Mouse (Mus musculus) embryonic fibroblast, embryonic 13.5 days (primary cell): ENCODE data around the gene Immp2l. TPM values are rescaled to one million over a fixed set of nuclear protein-coding genes. Genes with fewer than 3 reads are reported as not detected.

Source experiments
- H3K27ac ChIP-seq: 2 replicates; pipeline ENCODE4 v1.5.1; 2012; ENCODE audit warnings: low read length, control low read depth, inconsistent platforms; ENCODE audit not compliant: insufficient read depth
- H3K4me1 ChIP-seq: 2 replicates; pipeline ENCODE4 v1.6.1; 2011; ENCODE audit warnings: low read length; ENCODE audit not compliant: control insufficient read depth, insufficient read depth
- H3K4me3 ChIP-seq: 2 replicates; pipeline ENCODE4 v1.5.1; 2011; ENCODE audit warnings: mild to moderate bottlenecking, control low read depth, low read length; ENCODE audit not compliant: insufficient read depth
- CTCF ChIP-seq: IDR thresholded peaks from 2 replicates; pipeline ENCODE4 v1.5.1; 2011; ENCODE audit warnings: mild to moderate bottlenecking, control low read depth, low read length, moderate library complexity, borderline replicate concordance; ENCODE audit not compliant: insufficient read depth
- POLR2A ChIP-seq: IDR thresholded peaks from 2 replicates; pipeline ENCODE4 v1.6.1; 2011; ENCODE audit warnings: low read depth, mild to moderate bottlenecking, control low read depth, low read length, moderate library complexity
- polyA plus RNA-seq: library from polyadenylated mRNA; stranded (reverse); fragments of >200 nt; gene quantifications from 2 replicates; pipeline ENCODE4 v1.2.4, GENCODE M21; 2011; ENCODE audit warnings: low read depth; ENCODE audit not compliant: missing spikeins, insufficient read length

Immp2l gene
- polyA plus RNA-seq, 1 experiment = 2.9 TPM

DNA sequence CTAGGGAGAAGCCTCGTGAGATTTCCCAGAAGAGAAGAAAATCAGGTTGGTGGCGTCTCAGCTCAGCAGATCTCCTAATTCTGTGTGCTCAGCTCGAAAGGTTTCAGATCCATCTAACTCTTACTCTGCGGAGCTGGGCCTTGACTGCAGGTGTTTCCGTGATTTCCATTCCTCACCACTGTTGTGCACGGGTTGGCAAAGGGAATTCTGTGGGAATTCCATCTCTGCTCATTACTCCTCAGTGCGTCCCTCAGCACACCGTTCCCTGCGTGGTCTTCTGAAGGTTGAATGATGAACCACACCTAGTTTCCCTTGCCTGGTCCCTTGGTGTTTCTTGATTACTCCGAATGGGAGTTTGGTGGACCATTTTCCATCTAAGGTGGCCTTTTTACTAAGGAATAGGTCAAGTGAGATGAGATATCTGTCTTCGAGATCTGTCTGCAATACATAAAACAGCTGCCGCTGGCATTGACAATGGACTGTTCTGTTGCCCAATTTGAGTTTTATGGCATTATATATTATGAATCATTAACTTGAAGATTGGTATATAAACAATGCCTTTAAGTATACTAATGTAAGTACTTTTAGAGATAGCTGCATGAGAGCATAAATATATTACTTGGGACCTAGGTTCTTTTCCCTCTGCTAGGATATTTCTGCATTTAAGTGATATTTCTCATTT lies 23.3 kb downstream of the Immp2l start:
- H3K4me1 ChIP-seq = no peaks in the 10 kb centered on the region
- no peak overlapping the region for H3K27ac ChIP-seq
- H3K4me3 ChIP-seq = no peak overlapping the region
- TF ChIP-seq POLR2A = no peak
- TF ChIP-seq CTCF = no peak

DNA sequence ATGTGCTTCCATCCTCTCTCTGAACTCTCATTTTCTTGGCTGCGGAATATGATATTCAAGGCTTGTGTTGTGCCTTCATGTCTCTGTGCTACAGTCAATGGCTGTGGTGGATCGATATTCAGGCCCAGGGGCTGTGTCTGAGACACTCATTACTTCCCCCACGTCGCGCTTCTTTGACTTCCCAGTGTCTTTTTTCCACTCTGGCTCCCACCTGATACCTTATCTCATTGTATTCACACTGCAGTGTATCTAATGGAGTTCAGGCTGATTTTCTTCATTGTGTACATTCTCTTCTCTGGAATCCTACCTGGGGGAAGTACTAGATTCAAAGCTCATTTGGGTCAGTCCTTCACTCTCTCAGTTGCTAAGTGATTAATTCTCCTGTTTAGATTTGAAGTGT lies 27.1 kb downstream of the Immp2l start:
- TF ChIP-seq CTCF (no peak), POLR2A (no peak)
- Histone ChIP-seq H3K27ac (no peak overlapping the region), H3K4me3 (no peak overlapping the region), H3K4me1 (no peaks in the 10 kb centered on the region)

- TF ChIP-seq CTCF = no peak
- no peak for TF ChIP-seq POLR2A
- Histone ChIP-seq H3K27ac (no peak overlapping the region), H3K4me3 (no peak overlapping the region), H3K4me1 (no peaks in the 10 kb centered on the region)
Measured at GRCm38 (mm10) chr12:41052897-41053296, 29.0 kb downstream of the Immp2l start.

DNA sequence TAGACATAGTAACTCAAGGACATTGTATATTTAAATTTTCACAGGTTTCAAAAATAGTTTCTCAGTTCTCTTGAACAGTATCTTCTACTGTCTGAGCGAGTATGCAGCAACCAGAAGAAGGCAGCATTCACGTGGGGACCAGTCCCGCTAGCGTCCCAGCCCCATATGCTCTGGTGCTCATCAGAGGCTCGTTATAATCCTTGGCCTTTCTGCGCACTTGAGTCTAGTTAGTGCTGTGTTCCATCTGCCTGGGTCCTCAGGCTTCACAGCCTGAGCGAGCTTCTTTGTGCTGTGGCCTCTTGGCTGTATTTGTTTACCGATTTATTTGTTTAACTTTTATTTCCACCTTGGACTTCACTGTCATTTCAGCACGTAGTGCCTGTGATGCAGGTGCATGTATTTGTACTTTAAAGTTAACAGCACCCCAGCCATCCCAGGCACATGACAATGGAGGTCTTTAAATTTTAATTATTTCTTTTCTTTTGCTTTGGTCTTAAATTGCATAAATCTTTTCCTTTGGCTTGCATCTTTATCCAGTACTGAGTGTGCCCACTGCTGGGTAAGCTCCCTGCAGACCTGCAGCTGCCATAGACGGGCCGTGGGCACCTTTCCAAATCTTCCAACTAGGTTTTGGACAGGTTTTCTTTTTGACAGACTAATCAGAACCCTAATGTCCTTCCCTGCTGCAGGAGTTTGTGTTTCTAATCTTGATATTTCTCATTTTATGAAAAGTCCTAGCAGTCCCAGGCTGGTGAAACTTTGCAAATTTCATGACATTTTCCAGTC lies 30.3 kb downstream of the Immp2l start:
- TF ChIP-seq CTCF (no peak), POLR2A (no peak)
- H3K4me3 ChIP-seq = no peak overlapping the region

DNA sequence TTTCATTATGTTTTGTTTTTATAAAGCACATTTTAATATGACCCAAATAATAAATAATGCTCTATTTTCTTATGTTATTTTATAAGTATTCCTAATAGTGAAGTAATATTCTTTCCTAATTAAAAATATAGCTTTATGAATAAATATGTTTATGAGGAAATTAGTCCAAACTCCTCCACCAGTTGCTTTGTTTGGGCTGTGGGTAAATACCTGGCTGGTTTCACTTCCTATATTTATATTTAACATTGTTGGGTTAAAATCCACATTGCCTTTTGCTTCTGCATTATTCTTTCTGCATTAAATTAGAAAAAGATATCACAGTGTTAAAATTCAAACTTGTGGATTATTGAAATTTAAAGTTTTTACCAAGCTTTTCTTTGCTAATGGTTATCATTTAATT lies 32.1 kb downstream of the Immp2l start:
- Histone ChIP-seq H3K27ac (no peak overlapping the region), H3K4me1 (no peaks in the 10 kb centered on the region), H3K4me3 (no peak overlapping the region)
- TF ChIP-seq POLR2A (no peak), CTCF (no peak)

More for the DNA sequence above, 30.3 kb downstream of the Immp2l start:
- H3K27ac ChIP-seq = no peak overlapping the region
- no peaks in the 10 kb centered on the region for H3K4me1 ChIP-seq

DNA sequence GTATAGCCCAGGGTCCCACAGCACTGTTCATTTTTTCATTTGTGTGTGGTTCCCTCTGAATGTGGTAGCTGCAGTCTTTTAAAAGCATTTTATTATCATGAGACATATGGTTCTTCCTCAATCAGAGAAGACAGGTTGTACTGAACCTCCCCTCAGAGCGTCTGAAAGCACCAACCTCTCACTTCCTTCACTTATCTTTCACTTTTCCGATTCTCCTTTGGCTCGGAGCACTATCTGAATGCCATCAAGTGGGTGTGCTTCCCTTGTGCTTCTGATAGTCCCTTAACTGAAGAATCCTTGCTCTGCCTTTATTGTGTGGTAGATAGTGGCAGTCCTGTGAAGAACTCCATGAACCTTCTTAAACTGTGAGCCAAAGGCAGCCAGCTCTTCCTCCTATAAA lies 39.4 kb downstream of the Immp2l start:
- H3K27ac ChIP-seq = no peak overlapping the region
- TF ChIP-seq CTCF (no peak), POLR2A (no peak)
- no peak overlapping the region for H3K4me3 ChIP-seq
- no peaks in the 10 kb centered on the region for H3K4me1 ChIP-seq

GRCm38 (mm10) chr12:41081843-41082242 lies 58.0 kb downstream of the Immp2l start:
- Histone ChIP-seq H3K27ac (no peak overlapping the region), H3K4me3 (no peak overlapping the region), H3K4me1 (no peaks in the 10 kb centered on the region)
- TF ChIP-seq CTCF (no peak), POLR2A (no peak)

GRCm38 (mm10) chr12:41084370-41085089 lies 60.6 kb downstream of the Immp2l start:
- Histone ChIP-seq H3K27ac (no peak overlapping the region), H3K4me1 (no peaks in the 10 kb centered on the region), H3K4me3 (no peak overlapping the region)
- TF ChIP-seq CTCF = no peak
- no peak for TF ChIP-seq POLR2A

GRCm38 (mm10) chr12:41089931-41090366 lies 66.1 kb downstream of the Immp2l start:
- Histone ChIP-seq H3K4me3 (no peak overlapping the region), H3K27ac (no peak overlapping the region), H3K4me1 (no peaks in the 10 kb centered on the region)
- TF ChIP-seq POLR2A (no peak), CTCF (no peak)
